Mouse (Mus musculus) left cerebral cortex, postnatal 36 days (tissue): ENCODE measurements at regions not wholly inside any gene's neighbourhood (a gene's known extent, or its start where the extent isn't known, plus 50 kb on each side); places are given as distances from the start of the nearest gene placed in this dataset.

Experiments used
- DNase-seq, 2 experiments: peaks; one replicate each; pipeline ENCODE4 v3.0.0; 2021 to 2022; ENCODE audit warnings: low spot score in 2 of 2, mixed read lengths in 1 of 2
- intact Hi-C: fragments of 180-260 bp; cut with DNase I; formaldehyde crosslinking; loops from one replicate; pipeline ENCODE4 v1.15.1; 2025

DNA sequence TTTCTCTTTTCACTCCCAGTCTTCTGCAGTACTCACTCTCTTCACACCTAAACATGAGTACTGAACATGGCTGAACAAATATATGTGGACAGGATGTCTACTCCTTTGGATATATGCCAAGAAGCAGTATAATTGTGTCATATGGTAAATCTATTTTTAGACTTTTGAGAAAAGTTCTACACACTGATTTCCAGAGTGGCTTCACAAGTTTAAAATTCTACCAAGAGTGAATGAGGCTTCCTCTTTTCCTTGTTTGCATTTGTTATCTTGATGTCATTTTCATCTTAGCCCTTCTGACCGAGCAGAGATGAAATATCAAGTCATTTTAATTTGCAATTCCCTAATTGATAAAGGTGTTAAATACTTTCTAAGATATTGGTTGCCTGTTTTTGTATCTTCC lies 1254.6 kb upstream of the Zeb2 start:
- DNase-seq = no peak
- intact Hi-C loops = no loop called here

DNA sequence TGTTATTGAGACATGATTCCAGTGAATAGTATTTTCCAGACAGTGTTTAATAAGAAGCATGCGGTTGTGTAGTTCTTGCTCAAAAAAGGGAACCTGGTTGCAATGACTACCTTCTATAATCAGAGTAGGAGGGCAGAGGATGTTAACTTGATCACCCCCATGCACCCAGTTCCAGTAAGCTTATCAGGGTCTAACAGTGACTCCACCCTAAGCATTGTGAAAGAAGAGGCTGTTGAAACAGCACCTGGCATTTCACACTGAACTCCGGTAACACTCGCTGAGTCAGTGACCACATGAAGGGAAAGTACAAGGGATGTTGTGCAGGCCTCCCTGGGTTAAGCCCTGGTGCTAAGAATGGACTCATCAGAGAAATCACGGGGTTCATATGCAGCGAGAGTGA lies 1253.8 kb upstream of the Zeb2 start:
- DNase-seq = no peak
- intact Hi-C loops = no loop called here

DNA sequence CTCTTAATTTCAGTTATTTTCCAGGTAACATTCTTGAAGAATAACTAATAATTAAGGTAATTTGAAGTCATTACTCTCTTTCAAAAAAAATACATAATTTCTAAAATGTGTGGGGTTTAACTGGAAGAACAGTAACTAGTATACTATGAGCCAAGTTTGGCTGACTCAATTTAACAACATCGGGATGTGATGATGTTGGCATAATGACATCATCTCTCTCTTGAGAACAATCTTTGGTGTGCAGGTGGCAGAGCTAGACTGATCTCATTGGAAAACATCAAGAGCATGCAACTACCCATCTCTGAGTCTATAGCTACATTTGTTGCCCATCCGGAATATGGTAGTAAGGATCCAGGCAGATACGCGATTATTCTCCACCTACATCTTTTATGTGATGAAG lies 1251.7 kb upstream of the Zeb2 start:
- no peak for DNase-seq
- intact Hi-C loops = no loop called here

DNA sequence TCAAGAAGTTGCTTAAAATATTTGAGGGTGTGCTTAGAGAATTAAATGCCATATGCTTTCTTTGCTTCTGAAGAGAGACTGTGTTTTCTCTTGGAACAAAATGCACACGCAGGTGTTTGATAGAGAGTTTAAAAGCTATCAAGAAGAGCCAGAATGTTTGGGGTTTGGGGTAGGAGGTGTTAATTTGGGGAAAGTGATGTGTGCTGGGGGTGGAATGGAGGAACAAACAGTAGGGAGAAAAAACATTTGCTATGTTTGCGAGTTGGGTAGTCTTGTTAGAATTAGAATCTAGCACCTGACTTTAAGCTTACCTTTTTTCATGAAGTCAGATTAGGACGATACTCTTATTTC lies 1248.9 kb upstream of the Zeb2 start:
- peak in 1 of 2 experiments; percentile 9 for DNase-seq
- intact Hi-C loops = no loop called here

DNA sequence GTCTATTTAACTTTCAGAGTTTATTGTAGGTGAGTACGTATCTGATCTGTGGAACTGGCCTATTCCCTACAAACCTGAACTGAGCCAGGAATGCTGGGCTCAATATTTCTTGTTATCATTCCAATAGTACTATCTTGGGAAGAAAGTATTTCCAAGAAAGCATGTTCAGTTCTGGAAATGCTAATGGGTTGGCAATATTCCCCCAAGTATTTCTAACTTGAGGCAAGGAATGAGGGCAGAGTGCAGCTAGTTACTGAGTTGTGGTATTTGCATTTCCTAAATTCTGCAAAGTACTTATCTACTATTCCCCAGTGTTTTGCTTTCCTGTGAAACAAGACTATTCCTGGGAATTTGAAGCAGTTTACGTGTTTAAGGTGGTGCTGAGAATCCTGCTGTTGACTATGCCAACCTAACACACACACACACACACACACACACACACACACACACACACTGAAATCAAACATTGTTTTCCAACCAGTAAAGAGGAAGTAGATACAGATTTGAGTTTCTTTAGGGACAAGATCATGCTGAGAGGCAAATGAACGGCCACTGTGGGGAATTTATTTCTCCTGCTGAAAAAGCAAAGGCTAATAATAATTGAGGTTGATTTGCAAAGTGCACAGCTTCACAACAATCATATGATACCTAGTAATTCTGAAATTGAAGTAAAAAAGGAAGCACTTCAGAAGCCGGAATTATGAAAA lies 1248.4 kb upstream of the Zeb2 start:
- intact Hi-C loops = no loop called here
- no peak for DNase-seq

DNA sequence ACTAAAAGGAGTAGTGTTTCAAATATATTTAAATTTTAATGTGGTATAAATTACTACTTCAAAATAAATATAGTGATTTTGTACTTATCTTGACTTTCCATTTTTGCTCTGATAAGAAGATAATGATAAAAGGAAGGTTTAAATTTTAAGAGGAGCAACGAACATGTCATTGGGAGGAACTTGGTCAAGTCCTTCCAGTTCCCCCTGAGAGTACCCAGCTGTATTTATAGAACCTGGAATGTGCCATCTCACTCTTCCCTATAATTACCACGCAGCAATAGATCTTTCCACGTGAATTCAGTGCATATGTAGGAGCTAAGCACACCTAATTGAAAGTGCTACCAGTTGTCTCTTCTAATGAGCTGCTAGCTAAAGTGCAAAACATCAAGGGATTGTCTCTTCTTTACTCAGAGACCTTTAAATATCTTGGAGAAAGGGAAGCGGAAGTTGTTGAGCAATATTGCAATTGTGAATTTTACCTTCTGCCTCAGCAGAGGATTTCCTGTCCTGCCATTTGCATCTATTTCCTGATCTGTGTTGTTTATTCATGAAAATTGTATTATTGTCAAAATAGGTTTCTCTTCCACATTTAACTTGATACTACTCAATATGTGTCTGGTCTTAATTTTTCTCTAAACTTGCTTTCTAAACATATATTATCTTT lies 1243.0 kb upstream of the Zeb2 start:
- intact Hi-C loops = no loop called here
- DNase-seq = no peak

DNA sequence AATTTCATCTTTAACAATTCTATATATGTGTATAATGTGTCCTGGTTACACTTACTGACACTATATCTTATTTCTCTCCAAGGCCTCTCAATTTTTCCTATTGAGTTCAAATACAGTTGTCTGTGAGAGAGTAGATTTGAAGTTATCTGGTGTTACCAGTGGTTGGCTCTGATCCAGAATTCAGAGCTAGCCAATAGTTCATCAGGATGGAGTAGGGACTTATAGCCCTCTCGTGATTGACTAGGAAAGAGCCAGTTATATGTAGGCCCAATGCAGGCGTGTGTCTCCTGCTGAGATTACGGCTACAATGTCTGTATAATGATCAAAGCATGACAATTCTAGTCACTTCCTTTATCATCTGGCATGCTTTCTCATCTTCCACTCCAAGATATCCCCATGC lies 1241.0 kb upstream of the Zeb2 start:
- intact Hi-C loops = no loop called here
- DNase-seq = no peak

DNA sequence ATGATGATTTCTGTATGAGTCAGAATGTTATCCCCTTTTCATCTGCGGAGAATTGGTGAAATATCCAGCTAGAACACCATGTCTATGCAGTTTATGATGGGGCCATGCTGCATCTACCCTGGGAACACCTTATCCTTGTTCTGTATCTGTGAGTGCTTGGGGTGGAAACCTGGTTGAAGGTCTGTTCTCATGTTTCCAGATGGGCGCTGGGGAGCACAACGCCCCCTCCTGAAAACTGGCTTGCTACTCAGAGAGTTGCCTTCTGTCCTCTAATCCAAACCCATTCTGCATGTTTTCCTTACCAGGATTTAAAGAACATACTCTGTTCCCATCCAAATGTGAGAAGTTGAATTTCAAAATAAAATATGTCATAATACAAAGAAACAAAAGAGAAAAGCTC lies 1239.5 kb upstream of the Zeb2 start:
- intact Hi-C loops = no loop called here
- no peak for DNase-seq

DNA sequence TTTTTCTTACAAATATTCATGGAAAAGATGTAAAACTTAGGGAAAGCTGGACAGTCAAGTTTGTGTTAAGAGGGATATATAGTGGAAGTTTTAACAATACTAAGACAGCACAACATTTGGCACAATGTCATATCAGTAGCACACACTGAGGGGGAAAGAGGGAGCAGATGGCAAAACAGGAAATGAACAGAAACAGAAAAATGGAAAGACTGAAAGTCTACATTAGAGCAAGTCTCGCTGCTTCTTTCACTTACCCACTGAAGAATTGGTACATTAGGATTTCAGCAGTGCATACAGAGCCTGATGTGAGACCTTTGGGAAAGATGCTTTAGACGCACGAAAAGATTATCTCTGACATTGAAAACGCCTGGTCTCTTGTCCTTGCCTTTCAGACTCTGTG lies 1223.5 kb upstream of the Zeb2 start:
- intact Hi-C loops = no loop called here
- no peak for DNase-seq

DNA sequence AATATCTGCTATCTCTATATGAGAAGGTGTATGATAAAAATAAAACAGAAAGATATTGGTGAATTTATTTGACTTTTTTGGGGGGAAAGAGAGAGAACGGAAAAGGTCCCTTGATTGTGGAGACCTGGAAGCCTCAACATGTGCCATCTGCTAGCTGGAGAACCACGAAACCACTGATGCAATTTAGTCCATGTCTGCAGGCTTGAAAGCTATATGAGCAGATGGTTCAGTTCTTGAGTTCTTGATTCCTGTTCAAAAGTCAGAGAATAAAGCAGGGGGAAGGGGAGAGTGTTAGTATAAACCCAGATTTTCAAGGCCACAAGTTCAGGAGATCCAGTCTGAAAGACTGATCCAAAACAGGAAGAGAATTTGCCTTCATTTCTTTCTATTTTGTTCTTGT lies 1199.5 kb upstream of the Zeb2 start:
- intact Hi-C loops = no loop called here
- no peak for DNase-seq

DNA sequence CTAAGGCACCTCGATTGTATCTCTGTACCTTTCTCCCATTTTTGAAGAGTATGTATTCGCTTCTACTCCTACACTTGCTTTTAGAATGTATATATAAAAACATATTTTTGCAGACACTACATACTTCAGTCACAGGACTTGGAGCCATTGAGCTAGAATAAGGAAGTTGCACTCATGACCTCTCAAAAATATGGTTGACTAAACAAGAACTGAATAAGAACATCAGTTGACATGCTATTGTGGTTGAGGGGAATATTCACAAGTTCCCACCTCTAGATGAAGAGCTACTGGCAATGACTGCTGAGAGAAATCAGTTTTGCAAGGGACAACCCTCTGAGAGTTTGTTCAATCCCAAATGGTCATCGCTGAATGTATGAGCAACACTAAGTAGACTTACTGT lies 1198.0 kb upstream of the Zeb2 start:
- DNase-seq = no peak
- intact Hi-C loops = no loop called here

DNA sequence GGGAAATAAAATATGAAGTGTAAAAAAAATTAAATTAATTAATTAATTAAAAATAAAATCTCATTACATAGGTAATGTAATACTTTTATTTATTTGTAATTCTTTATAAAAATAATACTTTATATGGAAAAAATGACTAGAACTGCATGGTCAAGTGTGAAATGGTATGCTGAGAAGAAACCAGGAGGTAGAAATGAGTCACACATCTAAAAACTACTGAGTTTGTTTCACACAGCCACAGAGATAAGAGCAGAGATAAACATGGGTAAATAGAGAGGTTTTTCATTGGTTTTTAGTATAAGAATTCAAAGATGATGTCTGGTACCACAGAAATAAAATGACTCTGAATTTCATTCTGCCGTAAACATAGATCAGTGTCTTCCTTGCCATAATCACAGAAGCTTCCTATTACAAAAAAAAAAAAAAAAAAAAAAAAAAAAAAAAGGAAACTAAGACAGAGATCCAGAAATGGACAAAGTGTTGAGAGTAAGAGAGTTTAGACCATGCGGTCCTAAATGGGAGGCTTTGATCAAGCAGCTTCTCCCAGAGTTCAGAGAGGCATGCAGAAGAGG lies 1190.5 kb upstream of the Zeb2 start:
- intact Hi-C loops = no loop called here
- DNase-seq = no peak

DNA sequence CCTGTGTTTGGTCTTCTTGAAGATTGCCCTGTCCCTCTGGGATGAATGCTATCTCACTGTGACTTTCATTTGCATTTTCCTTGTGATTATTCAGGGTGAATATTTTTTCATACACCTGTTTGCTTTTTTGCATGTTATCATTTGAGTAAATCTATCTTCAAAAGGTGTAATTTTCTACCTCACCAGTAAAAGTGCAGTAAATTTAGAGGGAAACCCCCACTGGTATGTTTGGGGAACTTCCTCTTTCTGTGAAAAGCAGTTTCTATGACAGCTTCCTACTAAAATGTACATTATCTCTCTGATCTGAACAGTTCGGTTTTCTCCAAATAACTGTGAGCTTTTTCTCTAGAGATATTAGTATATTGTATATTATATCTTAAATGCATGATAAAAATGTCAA lies 1185.4 kb upstream of the Zeb2 start:
- DNase-seq = no peak
- intact Hi-C loops = no loop called here

DNA sequence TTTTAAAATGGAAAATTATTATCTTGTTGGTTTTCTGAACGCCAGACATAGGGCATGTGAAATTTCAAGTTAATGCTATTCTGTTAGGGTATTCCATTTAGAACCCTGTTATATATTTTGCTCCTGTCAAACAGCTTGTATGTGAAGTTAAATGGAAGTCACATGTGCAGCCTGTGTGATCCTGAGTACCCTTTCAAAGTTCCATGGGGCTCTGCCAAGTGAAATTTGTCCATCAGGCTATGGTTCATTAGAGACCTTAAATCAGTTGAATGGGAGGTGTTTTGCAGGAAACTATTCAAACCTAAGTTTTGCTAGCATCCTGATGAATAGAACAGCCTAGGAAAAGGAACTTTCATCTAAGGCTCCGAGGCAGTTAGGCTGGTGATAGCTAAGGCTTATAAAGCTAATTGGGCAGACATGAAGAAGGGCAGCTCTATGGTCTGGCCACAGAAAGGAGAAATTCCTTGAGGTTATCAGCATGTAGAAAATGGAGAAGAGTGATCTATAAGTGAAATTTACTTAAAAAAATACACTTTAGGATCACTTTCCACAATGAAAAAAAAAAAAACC lies 1180.2 kb upstream of the Zeb2 start:
- no peak for DNase-seq
- intact Hi-C loops = no loop called here

DNA sequence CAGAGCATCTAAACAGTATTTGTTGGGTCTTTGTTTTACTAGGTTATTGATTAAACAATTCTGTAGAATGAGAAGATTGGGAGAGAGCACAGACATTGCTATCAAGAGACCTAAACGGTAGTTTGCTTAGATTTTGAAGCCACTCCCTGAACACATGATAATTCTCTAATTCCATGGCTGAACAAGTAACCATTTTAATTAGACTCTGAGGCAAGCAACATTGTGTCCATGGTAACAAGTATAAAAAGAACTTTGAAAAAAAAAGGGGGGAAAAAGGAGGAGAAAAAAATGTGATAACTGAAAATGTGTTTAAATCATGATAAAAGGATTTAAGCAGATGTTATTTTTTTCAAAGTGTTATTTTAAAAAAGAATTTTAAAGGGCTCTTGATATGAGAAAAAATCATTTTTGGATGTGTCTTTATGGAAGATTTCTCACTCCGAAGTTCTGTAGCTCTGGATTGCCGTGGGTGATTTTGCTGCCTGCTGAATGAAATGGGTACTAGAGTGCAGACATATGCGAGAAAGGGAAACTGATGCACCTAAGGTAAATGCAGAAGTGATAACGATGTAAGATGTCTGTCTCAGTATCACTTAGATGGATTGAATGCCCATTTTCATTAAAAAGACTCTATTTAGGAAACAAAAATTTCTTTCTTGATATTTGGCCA lies 1166.9 kb upstream of the Zeb2 start:
- intact Hi-C loops = no loop called here
- no peak for DNase-seq

DNA sequence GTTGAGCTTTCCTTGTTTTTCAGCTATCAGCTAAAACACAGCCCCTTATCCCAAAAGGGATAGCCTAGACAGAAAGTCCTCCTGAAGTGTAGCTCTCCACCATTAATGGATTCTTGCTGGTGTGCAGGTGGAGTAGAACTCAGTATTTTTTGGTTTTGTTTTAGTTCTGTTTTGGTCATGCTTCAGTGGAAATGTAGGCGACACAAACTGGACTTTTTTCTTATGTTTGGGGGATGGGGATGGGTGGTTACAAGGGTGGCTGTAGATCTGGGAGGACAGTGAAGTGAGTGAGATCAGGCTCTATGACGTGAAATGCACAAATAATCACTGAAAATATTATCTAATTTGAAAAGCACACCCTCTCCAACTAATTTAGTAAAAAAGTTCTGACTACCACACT lies 1163.6 kb upstream of the Zeb2 start:
- DNase-seq = no peak
- intact Hi-C loops = no loop called here

DNA sequence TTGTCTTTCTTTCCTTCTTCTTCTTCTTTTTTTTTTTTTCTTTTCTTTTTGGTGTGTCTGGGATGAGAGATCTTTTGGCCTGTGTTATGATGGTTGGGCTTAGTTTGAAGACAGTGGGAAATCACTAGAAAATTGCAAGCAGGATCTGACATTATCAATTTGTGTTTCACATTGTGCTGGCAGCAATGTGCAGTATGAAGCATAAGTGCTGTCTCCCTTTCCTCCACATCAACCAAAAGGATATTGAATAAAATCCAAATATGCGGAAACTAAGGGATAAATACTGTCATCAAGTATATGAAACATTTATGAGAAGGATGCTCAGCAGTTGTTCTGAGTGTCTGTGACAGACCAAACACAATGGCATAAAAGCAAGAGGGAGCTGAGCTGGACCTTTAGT lies 1144.4 kb upstream of the Zeb2 start:
- no peak for DNase-seq
- intact Hi-C loops = no loop called here

DNA sequence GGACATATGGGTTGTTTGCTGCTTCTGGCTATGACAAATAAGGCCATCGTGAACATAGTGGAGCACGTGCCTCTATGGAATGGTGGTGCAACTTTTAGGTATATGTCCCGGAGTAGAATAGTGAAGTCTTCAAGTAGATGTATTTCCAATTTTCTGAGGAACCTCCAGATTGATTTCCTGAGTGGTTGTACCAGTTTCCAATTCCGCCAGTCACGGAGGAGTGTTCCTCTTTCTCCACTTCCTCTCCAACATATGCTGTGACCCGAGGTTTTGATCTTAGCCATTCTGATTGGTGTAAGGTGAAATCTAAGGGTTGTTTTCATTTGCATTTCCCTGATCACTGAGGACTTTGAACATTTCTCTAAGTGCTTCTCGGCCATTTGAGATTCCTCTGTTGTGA lies 1134.4 kb upstream of the Zeb2 start:
- DNase-seq = no peak
- intact Hi-C loops = no loop called here

DNA sequence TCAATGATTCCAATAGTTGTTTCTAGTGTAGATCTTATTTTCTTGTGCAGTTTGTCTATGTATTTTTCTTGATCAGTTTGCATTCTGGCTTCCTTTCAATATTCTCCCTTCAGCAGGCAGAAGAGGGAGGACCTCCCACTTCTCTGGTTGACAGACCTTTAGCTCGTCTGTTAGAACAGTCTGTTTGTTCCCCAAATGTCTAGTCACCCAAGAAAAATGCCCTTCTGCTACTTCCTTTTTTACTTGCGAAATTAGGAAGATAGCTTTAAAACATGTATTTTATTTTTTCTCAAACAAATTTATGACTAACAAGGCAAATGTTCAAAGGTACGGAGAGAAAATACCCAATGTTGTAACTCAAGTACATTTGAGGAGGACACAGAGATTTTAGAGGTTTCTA lies 1128.5 kb upstream of the Zeb2 start:
- intact Hi-C loops = no loop called here
- no peak for DNase-seq

DNA sequence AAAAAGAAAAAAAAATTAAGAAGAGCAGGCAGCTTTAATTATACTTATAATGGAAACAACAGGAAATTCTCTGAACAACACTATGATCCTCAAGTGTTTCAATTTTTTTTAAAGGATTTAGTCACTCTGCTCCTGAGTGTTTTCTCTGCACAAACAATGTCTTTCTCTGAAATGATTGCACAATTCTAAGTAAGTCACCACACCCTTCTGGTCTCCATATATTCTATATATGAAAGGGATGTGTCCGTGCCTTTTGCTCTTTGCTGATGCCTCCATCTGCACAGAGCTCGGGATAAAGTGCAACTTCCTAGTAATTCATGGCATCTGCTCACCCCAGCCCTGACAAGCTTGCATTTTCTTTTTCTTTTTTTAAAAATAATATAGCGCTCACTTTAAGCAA lies 1127.5 kb upstream of the Zeb2 start:
- intact Hi-C loops = no loop called here
- DNase-seq = no peak

DNA sequence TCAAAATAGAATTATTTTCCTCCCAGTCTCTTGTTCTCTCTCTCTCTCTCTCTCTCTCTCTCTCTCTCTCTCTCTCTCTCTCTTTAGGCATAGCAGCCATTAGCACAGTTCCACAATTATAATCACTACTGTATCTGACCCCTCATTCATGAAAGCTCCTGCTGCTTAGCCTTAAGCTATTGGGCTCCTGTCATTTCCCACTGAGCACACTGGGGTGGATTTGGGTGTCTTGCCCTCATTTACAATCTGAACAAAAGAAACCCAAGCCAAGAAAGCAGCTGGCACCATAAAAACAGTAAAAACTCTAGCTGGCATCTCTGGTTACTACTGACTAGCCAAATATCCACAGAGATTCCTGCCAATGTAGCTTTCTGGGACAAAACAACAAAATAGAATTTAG lies 1125.6 kb upstream of the Zeb2 start:
- intact Hi-C loops = no loop called here

More for the DNA sequence above, 1125.6 kb upstream of the Zeb2 start:
- DNase-seq = no peak
